Mouse (Mus musculus): ENCODE results near the gene Shisa8. TPM values are rescaled to one million over a fixed set of nuclear protein-coding genes. Genes with fewer than 3 reads are reported as not detected.

The Shisa8 gene
- polyA plus RNA-seq, 1 experiment from 2014 or later, result 3.4 TPM

DNA sequence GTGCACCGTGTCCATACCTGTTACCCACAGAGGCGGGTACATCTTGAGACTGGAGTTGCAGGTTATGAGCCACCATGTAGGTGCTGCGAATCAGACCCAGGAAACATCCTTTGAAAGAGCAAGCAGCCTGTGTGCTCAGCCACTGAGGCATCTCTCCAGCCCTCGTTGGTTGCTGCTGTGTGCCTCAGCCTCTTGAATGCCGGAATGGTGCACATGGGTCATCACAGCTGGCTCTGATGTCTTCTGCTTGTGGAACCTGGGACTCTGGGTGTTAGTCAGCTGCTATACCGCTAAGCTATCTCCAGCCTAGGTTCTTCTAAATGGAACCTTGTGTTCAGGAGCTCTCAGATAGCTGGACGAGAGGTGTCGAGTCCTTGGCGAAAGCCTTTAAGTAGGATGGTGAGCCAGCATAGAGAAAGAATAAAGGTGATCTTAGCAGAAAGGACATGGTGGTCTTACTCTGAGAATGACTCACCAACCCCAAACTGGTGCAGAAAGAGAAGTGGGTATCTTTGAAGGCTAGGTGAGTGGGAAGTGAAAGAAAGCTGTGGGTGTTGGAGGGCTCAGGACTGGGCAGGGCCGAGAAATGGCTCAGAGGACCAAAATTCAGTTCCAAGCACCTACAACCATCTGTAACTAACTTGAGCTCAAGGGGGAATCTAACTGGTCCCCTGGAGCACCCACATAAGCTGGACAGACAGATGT, 49.1 kb downstream of the Shisa8 start:
- no peak overlapping the region for H3K9ac ChIP-seq
- WGBS, result 85% methylated on average over 10 of the region's 10 CpGs
- H3K27me3 ChIP-seq (ENCODE audit: control insufficient read depth, insufficient read depth, low read length), result no peaks in the 10 kb centered on the region
- DNase-seq (ENCODE audit: low spot score), result no peak
- no peaks in the 10 kb centered on the region for H3K36me3 ChIP-seq (replicated peaks; ENCODE audit: control insufficient read depth, insufficient read depth)
- no peaks in the 10 kb centered on the region for H3K9me3 ChIP-seq (ENCODE audit: control insufficient read depth, low read length)
- no peak overlapping the region for H3K27ac ChIP-seq
- no peak overlapping the region for H3K4me3 ChIP-seq (replicated peaks; ENCODE audit: low read length)
- ATAC-seq (ENCODE audit: low FRiP score), result no peak
- peaks cover 51% of the 10 kb centered on the region for H3K4me1 ChIP-seq (replicated peaks; ENCODE audit: control insufficient read depth, insufficient read depth, low read length)
- H3K4me2 ChIP-seq (replicated peaks), result no peak overlapping the region

DNA sequence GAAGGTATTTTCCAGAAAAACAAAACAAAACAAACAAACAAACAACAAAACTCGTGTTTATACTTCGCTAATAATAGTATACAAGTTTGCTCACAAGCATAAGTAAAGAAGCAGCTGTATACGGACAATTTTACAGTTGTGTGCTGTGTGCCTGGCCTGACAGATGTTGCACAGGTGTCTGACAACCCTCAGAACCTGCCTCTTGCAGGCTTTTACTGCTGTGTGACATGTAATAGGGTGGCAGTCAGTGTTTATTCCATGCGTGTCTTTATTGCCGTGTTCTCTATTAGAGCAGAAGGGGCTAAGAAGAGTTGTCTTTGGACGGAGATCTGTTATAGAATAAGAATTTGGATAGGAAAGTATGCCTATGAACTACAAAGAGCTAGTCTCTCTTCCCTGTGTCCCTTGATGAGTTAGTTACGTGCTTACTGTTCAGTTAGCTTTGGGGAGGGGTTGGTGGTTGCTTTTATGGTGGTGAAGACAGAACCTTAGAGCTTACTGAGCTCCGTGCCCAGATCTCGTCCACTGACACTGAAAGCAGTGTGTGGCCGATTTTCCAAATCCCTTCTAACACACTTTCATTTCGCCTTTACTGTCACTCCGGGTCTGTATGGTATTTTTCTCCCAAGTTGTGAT, 50.5 kb downstream of the Shisa8 start:
- H3K27me3 ChIP-seq (ENCODE audit: control insufficient read depth, insufficient read depth, low read length), result no peaks in the 10 kb centered on the region
- H3K9me3 ChIP-seq (ENCODE audit: control insufficient read depth, low read length), result no peaks in the 10 kb centered on the region
- no peak overlapping the region for H3K4me3 ChIP-seq (replicated peaks; ENCODE audit: low read length)
- H3K4me2 ChIP-seq (replicated peaks), result no peak overlapping the region
- H3K9ac ChIP-seq, result no peak overlapping the region
- H3K36me3 ChIP-seq (replicated peaks; ENCODE audit: control insufficient read depth, insufficient read depth), result no peaks in the 10 kb centered on the region
- H3K4me1 ChIP-seq (replicated peaks; ENCODE audit: control insufficient read depth, insufficient read depth, low read length), result peaks cover 51% of the 10 kb centered on the region
- no peak for DNase-seq (ENCODE audit: low spot score)
- WGBS, result 88% methylated on average over 12 of the region's 12 CpGs
- H3K27ac ChIP-seq, result no peak overlapping the region
- ATAC-seq (ENCODE audit: low FRiP score), result no peak

DNA sequence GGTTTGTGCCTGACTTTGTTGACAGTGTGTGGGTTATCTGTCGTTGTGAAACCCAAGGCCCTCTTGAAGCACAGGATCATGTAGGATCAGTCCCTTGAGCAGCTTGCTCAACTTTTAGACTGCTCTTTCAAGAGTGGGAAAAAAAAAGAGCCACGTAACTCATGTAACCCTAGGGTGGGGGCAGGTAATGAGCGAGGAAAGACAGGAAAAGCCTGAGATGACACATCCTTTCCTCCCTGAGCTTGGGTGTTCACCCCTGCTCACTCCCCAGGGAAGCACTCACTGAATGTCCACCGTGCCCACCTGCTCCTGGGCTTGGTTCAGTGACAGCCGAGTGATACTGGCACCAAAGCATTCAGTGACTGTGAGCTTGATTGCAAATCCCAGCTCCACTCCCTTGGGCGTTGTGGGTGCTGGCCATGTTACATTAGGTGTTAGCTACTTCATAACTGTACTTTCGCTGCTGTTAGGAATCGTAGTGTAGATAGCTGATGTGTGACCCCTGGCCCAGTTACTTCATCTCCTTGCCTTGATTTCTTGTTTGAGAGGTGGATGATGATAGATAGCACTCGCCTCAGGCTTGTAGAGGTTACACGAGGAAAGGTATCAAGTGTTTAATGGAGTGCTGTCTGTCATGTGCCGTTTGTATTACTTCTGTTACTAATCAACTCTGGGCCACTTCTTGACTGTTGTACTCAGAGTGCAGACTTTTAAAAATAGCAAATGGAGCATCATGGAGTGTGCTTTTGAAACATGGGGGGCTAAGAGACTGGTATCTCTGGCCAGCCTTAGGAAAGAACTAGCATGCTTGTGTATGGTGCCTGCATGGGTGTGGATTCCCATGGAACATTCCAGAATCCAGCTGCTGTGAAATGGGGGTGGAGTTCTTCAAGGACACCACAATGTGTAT, 51.6 kb downstream of the Shisa8 start:
- Histone ChIP-seq H3K4me2 (replicated peaks) (no peak overlapping the region), H3K4me3 (replicated peaks; ENCODE audit: low read length) (no peak overlapping the region), H3K27me3 (ENCODE audit: control insufficient read depth, insufficient read depth, low read length) (no peaks in the 10 kb centered on the region), H3K4me1 (replicated peaks; ENCODE audit: control insufficient read depth, insufficient read depth, low read length) (peaks cover 40% of the 10 kb centered on the region; the same call in 1 of the 2 replicates), H3K36me3 (replicated peaks; ENCODE audit: control insufficient read depth, insufficient read depth) (no peaks in the 10 kb centered on the region), H3K27ac (no peak overlapping the region), H3K9ac (no peak overlapping the region), H3K9me3 (ENCODE audit: control insufficient read depth, low read length) (no peaks in the 10 kb centered on the region)
- ATAC-seq (ENCODE audit: low FRiP score), result no peak
- WGBS, result 79% methylated on average over 11 of the region's 11 CpGs
- DNase-seq (ENCODE audit: low spot score), result no peak

DNA sequence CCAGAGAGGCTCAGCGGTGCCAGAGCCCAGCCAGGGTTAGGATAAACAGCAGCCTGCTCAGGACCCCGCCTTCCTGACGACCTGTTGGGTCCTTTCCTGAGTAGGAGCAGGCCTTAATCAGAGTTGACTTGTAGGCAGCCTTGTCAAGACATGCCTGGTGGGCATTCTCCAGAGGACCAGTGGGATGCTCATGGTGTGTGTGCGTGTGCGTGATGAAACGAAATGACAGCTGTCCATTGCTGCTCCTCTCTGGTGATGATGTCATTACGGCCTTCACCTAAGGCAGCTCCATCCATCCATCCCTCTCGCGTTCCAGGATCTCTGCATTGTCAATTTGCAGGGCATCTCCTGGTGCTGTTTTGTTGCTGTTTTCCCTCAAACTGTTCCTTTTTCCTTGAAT, 53.1 kb downstream of the Shisa8 start:
- H3K27me3 ChIP-seq (ENCODE audit: control insufficient read depth, insufficient read depth, low read length), result no peaks in the 10 kb centered on the region
- peak overlapping the region; percentile 11; the same call in 1 of the 2 replicates for H3K9ac ChIP-seq
- no peak for DNase-seq (ENCODE audit: low spot score)
- peak overlapping the region; percentile 2; the same call in 1 of the 2 replicates for H3K27ac ChIP-seq
- no peak for ATAC-seq (ENCODE audit: low FRiP score)
- H3K4me3 ChIP-seq (replicated peaks; ENCODE audit: low read length), result no peak overlapping the region
- H3K36me3 ChIP-seq (replicated peaks; ENCODE audit: control insufficient read depth, insufficient read depth), result no peaks in the 10 kb centered on the region
- H3K4me1 ChIP-seq (replicated peaks; ENCODE audit: control insufficient read depth, insufficient read depth, low read length), result peaks cover 34% of the 10 kb centered on the region; the same call in 1 of the 2 replicates
- H3K9me3 ChIP-seq (ENCODE audit: control insufficient read depth, low read length), result no peaks in the 10 kb centered on the region
- no peak overlapping the region for H3K4me2 ChIP-seq (replicated peaks)
- 83% methylated on average over 9 of the region's 9 CpGs for whole genome bisulfite sequencing

DNA sequence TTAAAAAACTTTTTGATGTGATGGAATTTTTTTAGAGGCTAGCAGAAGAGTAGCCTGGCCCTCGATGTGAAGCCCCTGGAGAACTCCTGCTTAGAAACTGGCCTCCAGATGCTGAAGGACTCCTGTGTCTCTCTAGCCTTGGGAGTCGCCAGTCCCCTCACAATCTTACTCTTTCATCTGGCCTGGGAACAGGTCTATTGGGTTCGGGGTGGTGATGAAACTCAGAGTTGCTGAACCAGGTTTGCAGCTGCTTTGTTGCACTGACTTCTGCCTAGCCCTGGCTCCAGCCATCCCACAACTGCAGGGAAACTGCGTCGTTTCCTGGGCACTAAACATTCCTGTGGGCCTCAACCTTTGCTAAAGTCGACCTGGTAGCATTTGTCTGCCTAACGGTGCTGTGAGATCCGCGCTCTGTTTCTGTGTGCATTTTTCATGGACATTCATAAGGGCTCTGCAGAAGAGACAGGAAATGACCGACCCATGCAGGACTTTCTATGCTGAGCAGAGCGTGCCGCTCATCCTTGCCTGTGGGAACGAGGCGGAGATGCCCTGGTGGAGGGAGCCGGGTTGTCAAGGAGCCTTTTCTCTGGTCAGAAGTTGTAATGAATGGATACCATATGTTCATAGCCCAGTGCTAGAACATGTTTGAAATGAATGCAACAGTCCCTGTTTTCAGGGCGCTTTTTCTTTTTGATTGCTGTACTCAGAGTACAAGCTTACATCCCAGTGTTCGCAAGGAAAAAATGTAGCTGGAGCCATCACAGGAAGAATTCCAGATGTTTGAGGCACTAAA, 54.2 kb downstream of the Shisa8 start:
- no peak for DNase-seq (ENCODE audit: low spot score)
- Histone ChIP-seq H3K27me3 (ENCODE audit: control insufficient read depth, insufficient read depth, low read length) (no peaks in the 10 kb centered on the region), H3K27ac (peak overlapping the region; percentile 26; the same call in 1 of the 2 replicates), H3K9me3 (ENCODE audit: control insufficient read depth, low read length) (no peaks in the 10 kb centered on the region), H3K36me3 (replicated peaks; ENCODE audit: control insufficient read depth, insufficient read depth) (no peaks in the 10 kb centered on the region), H3K4me1 (replicated peaks; ENCODE audit: control insufficient read depth, insufficient read depth, low read length) (peaks cover 34% of the 10 kb centered on the region; the same call in 1 of the 2 replicates), H3K4me2 (replicated peaks) (no peak overlapping the region), H3K9ac (no peak overlapping the region), H3K4me3 (replicated peaks; ENCODE audit: low read length) (no peak overlapping the region)
- 70% methylated on average over 17 of the region's 17 CpGs for WGBS
- ATAC-seq (ENCODE audit: low FRiP score), result no peak

DNA sequence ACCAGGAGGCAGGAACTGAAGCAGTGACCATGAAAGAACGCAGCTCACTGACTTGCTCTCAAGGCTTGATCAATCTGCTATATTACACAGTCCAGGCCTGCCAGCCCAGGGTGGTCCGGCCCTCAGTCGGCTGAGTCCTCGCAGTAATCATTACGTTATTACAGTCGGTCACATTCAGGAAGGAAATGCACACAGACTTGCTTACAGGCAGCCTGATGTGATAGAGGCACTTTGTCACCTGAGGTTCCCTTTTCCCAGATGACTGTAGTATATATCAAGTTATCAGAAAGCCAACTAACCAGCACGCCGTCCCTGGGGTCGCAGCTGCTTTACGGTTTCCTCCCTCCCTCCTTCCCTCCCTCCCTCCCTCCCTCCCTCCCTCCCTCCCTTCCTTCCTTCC, 55.7 kb downstream of the Shisa8 start:
- H3K36me3 ChIP-seq (replicated peaks; ENCODE audit: control insufficient read depth, insufficient read depth), result no peaks in the 10 kb centered on the region
- no peak overlapping the region for H3K4me3 ChIP-seq (replicated peaks; ENCODE audit: low read length)
- H3K9ac ChIP-seq, result no peak overlapping the region
- H3K4me2 ChIP-seq (replicated peaks), result no peak overlapping the region
- no peaks in the 10 kb centered on the region for H3K9me3 ChIP-seq (ENCODE audit: control insufficient read depth, low read length)
- no peaks in the 10 kb centered on the region for H3K27me3 ChIP-seq (ENCODE audit: control insufficient read depth, insufficient read depth, low read length)
- 81% methylated on average over 10 of the region's 10 CpGs for WGBS
- ATAC-seq (ENCODE audit: low FRiP score) (no peak), DNase-seq (ENCODE audit: low spot score) (no peak)
- peaks cover 46% of the 10 kb centered on the region for H3K4me1 ChIP-seq (replicated peaks; ENCODE audit: control insufficient read depth, insufficient read depth, low read length)
- no peak overlapping the region for H3K27ac ChIP-seq

DNA sequence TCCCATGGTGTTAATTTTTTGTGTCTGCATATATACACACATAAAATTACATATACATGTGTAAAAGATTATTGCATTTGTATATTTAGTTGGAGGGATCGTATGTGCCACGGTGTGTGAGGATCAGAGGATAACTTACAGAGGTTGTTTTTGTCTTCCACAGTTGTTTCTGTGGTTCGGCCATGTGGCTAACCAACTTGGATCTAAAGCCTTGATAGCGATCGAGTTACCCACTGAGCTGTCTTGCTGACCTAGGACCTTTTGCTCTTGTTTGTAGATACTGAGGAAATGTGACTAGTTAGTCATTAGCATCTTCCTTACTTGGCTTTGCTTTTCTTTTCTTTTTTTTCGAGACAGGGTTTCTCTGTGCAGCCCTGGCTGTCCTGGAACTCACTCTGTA, 56.3 kb downstream of the Shisa8 start:
- ATAC-seq (ENCODE audit: low FRiP score), result no peak
- H3K9me3 ChIP-seq (ENCODE audit: control insufficient read depth, low read length), result no peaks in the 10 kb centered on the region
- H3K27ac ChIP-seq, result no peak overlapping the region
- H3K27me3 ChIP-seq (ENCODE audit: control insufficient read depth, insufficient read depth, low read length), result no peaks in the 10 kb centered on the region
- no peak overlapping the region for H3K4me2 ChIP-seq (replicated peaks)
- H3K9ac ChIP-seq, result no peak overlapping the region
- H3K4me3 ChIP-seq (replicated peaks; ENCODE audit: low read length), result no peak overlapping the region
- H3K4me1 ChIP-seq (replicated peaks; ENCODE audit: control insufficient read depth, insufficient read depth, low read length), result peaks cover 44% of the 10 kb centered on the region
- no peak for DNase-seq (ENCODE audit: low spot score)
- 93% methylated on average over 6 of the region's 6 CpGs for WGBS
- no peaks in the 10 kb centered on the region for H3K36me3 ChIP-seq (replicated peaks; ENCODE audit: control insufficient read depth, insufficient read depth)

All from hindbrain, embryonic 14.5 days (tissue).